Mouse (Mus musculus) neural tube, embryonic 12.5 days (tissue): ENCODE results near the gene Cryzl1. TPM values are rescaled to one million over a fixed set of nuclear protein-coding genes. Genes with fewer than 3 reads are reported as not detected.

Source experiments
- ATAC-seq: fragments of 200-750 bp; cut with Nextera tagmentation; 2 replicates; pipeline ENCODE4 v1.8.0; 2017; ENCODE audit warnings: low read depth, mild to moderate bottlenecking, moderate TSS enrichment, moderate library complexity; ENCODE audit not compliant: low FRiP score
- H3K27ac ChIP-seq: fragments of 300-500 bp; sonication (generic); 2 replicates; pipeline ENCODE4 v1.5.1; 2016
- H3K27me3 ChIP-seq: fragments of 300-500 bp; sonication (generic); replicated peaks from 2 replicates; pipeline ENCODE4 v1.6.1; 2016; ENCODE audit warnings: mild to moderate bottlenecking
- H3K36me3 ChIP-seq: fragments of 300-500 bp; sonication (generic); 2 replicates; pipeline ENCODE4 v1.6.1; 2016; ENCODE audit warnings: mild to moderate bottlenecking
- H3K4me1 ChIP-seq: fragments of 300-500 bp; sonication (generic); 2 replicates; pipeline ENCODE4 v1.6.1; 2016
- H3K4me2 ChIP-seq: fragments of 300-500 bp; sonication (generic); replicated peaks from 2 replicates; pipeline ENCODE4 v1.6.1; 2016; ENCODE audit warnings: mild to moderate bottlenecking
- H3K4me3 ChIP-seq: fragments of 300-500 bp; sonication (generic); 2 replicates; pipeline ENCODE4 v1.5.1; 2016
- H3K9ac ChIP-seq: fragments of 300-500 bp; sonication (generic); 2 replicates; pipeline ENCODE4 v1.6.1; 2016; ENCODE audit warnings: mild to moderate bottlenecking
- H3K9me3 ChIP-seq: fragments of 300-500 bp; sonication (generic); 2 replicates; pipeline ENCODE4 v1.6.1; 2016; ENCODE audit warnings: mild to moderate bottlenecking
- WGBS: fragments of 180-500 bp; shearing (Covaris S2); methylation state at CpG from one replicate; pipeline ENCODE4 v1.1.7; 2016; 5-methylcytosine and 5-hydroxymethylcytosine counted together
- polyA plus RNA-seq: library from polyadenylated mRNA; unstranded; fragments of >200 nt; fragmentation: Nextera tagmentation; extraction: Ambion mirVana; gene quantifications from 2 replicates; pipeline ENCODE4 v1.2.1, GENCODE M21; 2016

Gene Cryzl1
- polyA plus RNA-seq, 1 experiment from 2014 or later: 70.0 TPM

- no peaks in the 10 kb centered on the region for H3K4me1 ChIP-seq
- H3K27me3 ChIP-seq: no peaks in the 10 kb centered on the region
- ATAC-seq: no peak
- 96% methylated on average over 3 of the region's 3 CpGs for whole genome bisulfite sequencing
- H3K9ac ChIP-seq: no peak overlapping the region
- H3K4me2 ChIP-seq: no peak overlapping the region
- H3K27ac ChIP-seq: no peak overlapping the region
- no peak overlapping the region for H3K4me3 ChIP-seq
- H3K9me3 ChIP-seq: no peaks in the 10 kb centered on the region
- H3K36me3 ChIP-seq: peaks cover 79% of the 10 kb centered on the region
Observed at GRCm38 (mm10) chr16:91663795-91664194, 65.0 kb downstream of the Cryzl1 start.

GRCm38 (mm10) chr16:91662336-91662735, 66.4 kb downstream of the Cryzl1 start:
- 96% methylated on average over 16 of the region's 16 CpGs for WGBS

GRCm38 (mm10) chr16:91661397-91661796, 67.4 kb downstream of the Cryzl1 start:
- H3K27ac ChIP-seq: no peak overlapping the region
- no peak overlapping the region for H3K4me3 ChIP-seq
- no peaks in the 10 kb centered on the region for H3K4me1 ChIP-seq
- ATAC-seq: no peak
- H3K4me2 ChIP-seq: no peak overlapping the region
- no peak overlapping the region for H3K9ac ChIP-seq
- no peaks in the 10 kb centered on the region for H3K27me3 ChIP-seq
- H3K36me3 ChIP-seq: peaks cover 88% of the 10 kb centered on the region
- 58% methylated on average over 1 of the region's 1 CpGs for WGBS
- no peaks in the 10 kb centered on the region for H3K9me3 ChIP-seq

More at GRCm38 (mm10) chr16:91662336-91662735, 66.4 kb downstream of the Cryzl1 start:
- Histone ChIP-seq H3K27ac (no peak overlapping the region), H3K4me1 (no peaks in the 10 kb centered on the region), H3K9me3 (no peaks in the 10 kb centered on the region), H3K27me3 (no peaks in the 10 kb centered on the region), H3K4me3 (no peak overlapping the region), H3K4me2 (no peak overlapping the region), H3K36me3 (peaks cover 88% of the 10 kb centered on the region), H3K9ac (no peak overlapping the region)
- ATAC-seq: no peak

- no peaks in the 10 kb centered on the region for H3K4me1 ChIP-seq
- no peak overlapping the region for H3K27ac ChIP-seq
- H3K4me3 ChIP-seq: no peak overlapping the region
- no peaks in the 10 kb centered on the region for H3K27me3 ChIP-seq
- no peak overlapping the region for H3K9ac ChIP-seq
- 96% methylated on average over 20 of the region's 20 CpGs for WGBS
- no peak for ATAC-seq
- H3K9me3 ChIP-seq: no peaks in the 10 kb centered on the region
- peaks cover 88% of the 10 kb centered on the region for H3K36me3 ChIP-seq
- no peak overlapping the region for H3K4me2 ChIP-seq
Observed at GRCm38 (mm10) chr16:91659798-91660197, 69.0 kb downstream of the Cryzl1 start.

GRCm38 (mm10) chr16:91658471-91658870, 70.3 kb downstream of the Cryzl1 start:
- Histone ChIP-seq H3K4me1 (no peaks in the 10 kb centered on the region), H3K27ac (no peak overlapping the region), H3K4me2 (no peak overlapping the region), H3K27me3 (no peaks in the 10 kb centered on the region), H3K9ac (no peak overlapping the region), H3K4me3 (no peak overlapping the region), H3K9me3 (no peaks in the 10 kb centered on the region), H3K36me3 (peaks cover 87% of the 10 kb centered on the region)
- no peak for ATAC-seq
- 96% methylated on average over 5 of the region's 5 CpGs for WGBS

- Histone ChIP-seq H3K4me3 (no peak overlapping the region), H3K4me1 (no peaks in the 10 kb centered on the region)
- ATAC-seq: no peak
Observed at GRCm38 (mm10) chr16:91657285-91657684, 71.5 kb downstream of the Cryzl1 start.

DNA sequence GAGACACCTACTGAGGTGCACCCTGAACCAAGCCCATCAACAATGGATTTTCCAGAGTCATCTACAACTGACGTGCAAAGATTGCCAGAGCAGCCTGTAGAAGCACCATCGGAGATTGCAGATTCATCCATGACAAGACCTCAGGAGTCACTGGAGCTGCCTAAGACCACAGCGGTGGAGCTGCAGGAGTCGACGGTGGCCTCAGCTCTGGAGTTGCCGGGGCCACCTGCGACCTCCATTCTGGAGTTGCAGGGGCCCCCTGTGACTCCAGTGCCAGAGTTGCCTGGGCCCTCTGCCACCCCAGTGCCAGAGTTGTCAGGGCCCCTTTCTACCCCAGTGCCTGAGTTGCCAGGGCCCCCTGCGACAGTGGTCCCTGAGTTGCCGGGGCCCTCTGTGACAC, 73.5 kb downstream of the Cryzl1 start:
- Histone ChIP-seq H3K4me2 (no peak overlapping the region), H3K36me3 (peaks cover 76% of the 10 kb centered on the region), H3K4me1 (peaks cover under 1% of the 10 kb centered on the region; the same call in 1 of the 2 replicates), H3K4me3 (no peak overlapping the region), H3K27me3 (no peaks in the 10 kb centered on the region), H3K27ac (no peak overlapping the region), H3K9me3 (no peaks in the 10 kb centered on the region), H3K9ac (no peak overlapping the region)
- ATAC-seq: no peak
- WGBS: 97% methylated on average over 9 of the region's 9 CpGs

More at GRCm38 (mm10) chr16:91657285-91657684, 71.5 kb downstream of the Cryzl1 start:
- H3K27ac ChIP-seq: no peak overlapping the region
- peaks cover 80% of the 10 kb centered on the region for H3K36me3 ChIP-seq
- 99% methylated on average over 17 of the region's 17 CpGs for WGBS
- H3K27me3 ChIP-seq: no peaks in the 10 kb centered on the region
- H3K9ac ChIP-seq: no peak overlapping the region
- no peak overlapping the region for H3K4me2 ChIP-seq
- H3K9me3 ChIP-seq: no peaks in the 10 kb centered on the region

- H3K4me2 ChIP-seq: no peak overlapping the region
- ATAC-seq: no peak
- 97% methylated on average over 3 of the region's 3 CpGs for WGBS
- no peak overlapping the region for H3K9ac ChIP-seq
- H3K9me3 ChIP-seq: no peaks in the 10 kb centered on the region
- H3K27ac ChIP-seq: no peak overlapping the region
- no peaks in the 10 kb centered on the region for H3K27me3 ChIP-seq
- no peak overlapping the region for H3K4me3 ChIP-seq
- peaks cover 6% of the 10 kb centered on the region for H3K4me1 ChIP-seq
- H3K36me3 ChIP-seq: peaks cover 45% of the 10 kb centered on the region
Observed at GRCm38 (mm10) chr16:91652191-91652590, 76.6 kb downstream of the Cryzl1 start.

GRCm38 (mm10) chr16:91649781-91650180, 79.0 kb downstream of the Cryzl1 start:
- Histone ChIP-seq H3K9me3 (no peaks in the 10 kb centered on the region), H3K4me2 (peak overlapping the region; percentile 31; the same call in 1 of the 2 replicates)

GRCm38 (mm10) chr16:91649246-91649645, 79.5 kb downstream of the Cryzl1 start:
- Histone ChIP-seq H3K36me3 (peaks cover 17% of the 10 kb centered on the region), H3K9me3 (no peaks in the 10 kb centered on the region), H3K4me3 (peak overlapping the region; percentile 24; the same call in 1 of the 2 replicates), H3K4me2 (peak overlapping the region; percentile 84), H3K9ac (0 out of 2 replicates have a peak overlapping the region, but pooled peaks have one; percentile 17), H3K27me3 (no peaks in the 10 kb centered on the region), H3K27ac (no peak overlapping the region), H3K4me1 (peaks cover 12% of the 10 kb centered on the region)
- WGBS: 53% methylated on average over 3 of the region's 3 CpGs
- no peak for ATAC-seq

More at GRCm38 (mm10) chr16:91649781-91650180, 79.0 kb downstream of the Cryzl1 start:
- no peak overlapping the region for H3K4me3 ChIP-seq
- ATAC-seq: no peak
- peaks cover 21% of the 10 kb centered on the region for H3K36me3 ChIP-seq
- no peak overlapping the region for H3K27ac ChIP-seq
- H3K9ac ChIP-seq: no peak overlapping the region
- H3K4me1 ChIP-seq: peaks cover 12% of the 10 kb centered on the region
- no peaks in the 10 kb centered on the region for H3K27me3 ChIP-seq

DNA sequence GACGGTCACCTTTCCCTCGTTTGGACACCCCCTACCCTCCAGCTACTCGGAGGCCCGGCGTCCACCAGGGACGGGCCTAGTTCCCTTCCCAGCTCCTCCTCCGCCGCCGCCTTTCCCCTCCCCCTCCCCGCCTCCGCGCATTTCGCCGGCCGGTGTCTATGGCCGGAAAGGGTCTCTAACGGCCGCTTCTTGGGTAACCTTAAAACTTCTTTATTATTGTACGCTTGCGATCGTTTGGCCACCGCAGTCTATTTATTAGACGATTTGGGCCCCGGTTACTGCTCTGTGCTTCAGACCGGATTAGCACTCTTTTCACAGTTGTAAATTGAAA, 80.6 kb downstream of the Cryzl1 start:
- Histone ChIP-seq H3K27ac (peak overlapping the region; percentile 90), H3K36me3 (peaks cover 12% of the 10 kb centered on the region), H3K9me3 (no peaks in the 10 kb centered on the region), H3K27me3 (no peaks in the 10 kb centered on the region), H3K4me3 (peak overlapping the region; percentile 66), H3K4me1 (peaks cover 12% of the 10 kb centered on the region), H3K4me2 (peak overlapping the region; percentile 84), H3K9ac (peak overlapping the region; percentile 86)
- peak; percentile 76 for ATAC-seq
- under 1% methylated on average over 25 of the region's 25 CpGs for WGBS

GRCm38 (mm10) chr16:91647461-91648219, 81.1 kb downstream of the Cryzl1 start, which contains the start of gene Son:
TSS of gene Son (plus strand) at chr16:91647506.
- peak within 1 kb of the TSS; percentile 90 for H3K27ac ChIP-seq
- H3K9ac ChIP-seq: peak within 1 kb of the TSS; percentile 86
- peak; percentile 98 for ATAC-seq
- H3K4me1 ChIP-seq: peaks cover 12% of the 10 kb centered on the region
- no peaks in the 10 kb centered on the region for H3K27me3 ChIP-seq
- peak within 1 kb of the TSS; percentile 66 for H3K4me3 ChIP-seq
- peaks cover 12% of the 10 kb centered on the region for H3K36me3 ChIP-seq
- no peaks in the 10 kb centered on the region for H3K9me3 ChIP-seq
- peak within 1 kb of the TSS; percentile 84 for H3K4me2 ChIP-seq
- under 1% methylated on average over 69 of the region's 70 CpGs for WGBS
